Mouse (Mus musculus): ENCODE results near the gene Gpr137. TPM values are rescaled to one million over a fixed set of nuclear protein-coding genes. Genes with fewer than 3 reads are reported as not detected.
A peak's percentile ranks its signal among the peaks of the same experiment; 100 is the strongest.

Gene Gpr137
- polyA plus RNA-seq, 1 experiment from 2014 or later = 29.7 TPM

DNA sequence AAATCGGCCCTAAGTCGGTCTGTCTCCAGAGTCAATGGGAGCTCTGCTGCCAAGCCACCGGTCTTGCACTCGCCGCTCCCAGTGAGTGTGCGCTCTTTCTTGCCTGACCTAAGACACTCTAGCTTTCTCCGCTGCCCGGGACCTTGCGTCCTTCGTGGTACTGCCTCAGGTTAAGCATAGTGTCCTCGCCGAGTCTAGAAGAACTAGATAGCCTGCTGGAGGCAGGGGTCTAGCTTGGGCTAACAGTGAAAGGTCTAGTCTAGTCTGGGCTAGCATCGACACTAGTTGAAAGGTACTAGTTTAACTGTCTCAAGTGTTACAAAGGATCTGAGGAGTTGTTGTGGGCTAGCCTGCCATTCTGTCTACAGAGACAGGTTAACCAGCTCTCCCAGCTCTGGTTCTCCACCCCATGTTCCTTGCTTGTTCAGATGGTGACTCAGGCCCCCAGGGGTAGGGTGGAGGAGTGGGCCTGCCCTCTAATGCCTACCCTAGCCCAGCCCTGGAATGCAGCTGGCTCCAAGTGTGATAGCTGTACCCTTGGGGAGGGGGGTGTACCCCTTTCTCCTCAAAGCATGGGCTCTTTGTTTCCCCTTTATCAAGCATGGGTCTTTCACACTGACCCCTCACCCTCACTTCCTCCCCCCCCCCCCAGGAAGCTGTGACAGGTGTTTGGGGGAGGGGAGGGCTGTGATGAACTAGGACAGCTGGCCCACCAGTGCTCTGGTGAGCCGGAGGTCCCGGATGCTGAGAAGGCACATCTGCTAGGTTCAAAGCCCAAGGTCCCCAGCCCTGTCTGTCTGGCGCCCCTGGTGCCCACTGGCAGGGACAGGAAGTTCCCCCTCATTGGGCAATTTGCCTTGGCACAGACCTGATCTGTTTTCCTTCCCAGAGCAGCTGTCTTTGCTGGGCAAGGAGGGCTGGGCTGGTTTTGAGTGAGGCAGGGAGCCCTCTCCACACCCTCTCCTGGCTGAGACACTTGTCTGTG lies 33.5 kb upstream of the Gpr137 start, which contains the start of gene Plcb3:
Gene Plcb3, minus strand, starts transcription at position 934 of the 985 bp plus-strand sequence.
- Histone ChIP-seq H3K4me3 (ENCODE audit: low read depth, low read length) (peak within 1 kb of the TSS; percentile 77), H3K4me2 (ENCODE audit: low read depth, low read length) (peak within 1 kb of the TSS; percentile 92), H3K27ac (replicated peaks; ENCODE audit: low read depth, low read length) (peak within 1 kb of the TSS; percentile 88), H3K27me3 (replicated peaks; ENCODE audit: control insufficient read depth, insufficient read depth, low read length) (no peaks in the 10 kb centered on the region), H3K9me3 (ENCODE audit: control insufficient read depth, low read length) (no peaks in the 10 kb centered on the region), H3K36me3 (ENCODE audit: control insufficient read depth, insufficient read depth, low read length) (peaks cover 19% of the 10 kb centered on the region), H3K4me1 (ENCODE audit: control insufficient read depth, insufficient read depth, low read length) (peaks cover 24% of the 10 kb centered on the region), H3K9ac (ENCODE audit: low read depth, low read length) (peak within 1 kb of the TSS; percentile 76)
- WGBS = 2% methylated on average over 16 of the region's 16 CpGs
- ATAC-seq (ENCODE audit: low read depth) (peak; percentile 3; the same call in 1 of the 2 replicates), DNase-seq (ENCODE audit: low spot score) (peak; percentile 92)

GRCm38 (mm10) chr19:6974211-6975205 lies 32.2 kb upstream of the Gpr137 start, which contains the start of gene Ppp1r14b:
Ppp1r14b (plus strand) TSS chr19:6974968.
- peaks cover 19% of the 10 kb centered on the region for H3K36me3 ChIP-seq (ENCODE audit: control insufficient read depth, insufficient read depth, low read length)
- H3K4me2 ChIP-seq (ENCODE audit: low read depth, low read length) = peak within 1 kb of the TSS; percentile 92
- H3K27me3 ChIP-seq (replicated peaks; ENCODE audit: control insufficient read depth, insufficient read depth, low read length) = no peaks in the 10 kb centered on the region
- peaks cover 33% of the 10 kb centered on the region for H3K4me1 ChIP-seq (ENCODE audit: control insufficient read depth, insufficient read depth, low read length)
- DNase-seq (ENCODE audit: low spot score) (peak; percentile 96), ATAC-seq (ENCODE audit: low read depth) (peak; percentile 70)
- H3K4me3 ChIP-seq (ENCODE audit: low read depth, low read length) = peak within 1 kb of the TSS; percentile 77
- WGBS = 0% methylated on average over 39 of the region's 84 CpGs
- peak within 1 kb of the TSS; percentile 88 for H3K27ac ChIP-seq (replicated peaks; ENCODE audit: low read depth, low read length)
- H3K9me3 ChIP-seq (ENCODE audit: control insufficient read depth, low read length) = no peaks in the 10 kb centered on the region
- H3K9ac ChIP-seq (ENCODE audit: low read depth, low read length) = peak within 1 kb of the TSS; percentile 76

- H3K27ac ChIP-seq (replicated peaks; ENCODE audit: low read depth, low read length) = peak overlapping the region; percentile 88; the same call in 1 of the 2 replicates
- peak overlapping the region; percentile 77 for H3K4me3 ChIP-seq (ENCODE audit: low read depth, low read length)
- peaks cover 16% of the 10 kb centered on the region for H3K36me3 ChIP-seq (ENCODE audit: control insufficient read depth, insufficient read depth, low read length)
- no peaks in the 10 kb centered on the region for H3K27me3 ChIP-seq (replicated peaks; ENCODE audit: control insufficient read depth, insufficient read depth, low read length)
- DNase-seq (ENCODE audit: low spot score) = no peak
- H3K9me3 ChIP-seq (ENCODE audit: control insufficient read depth, low read length) = no peaks in the 10 kb centered on the region
- no peak for ATAC-seq (ENCODE audit: low read depth)
- peak overlapping the region; percentile 48 for H3K9ac ChIP-seq (ENCODE audit: low read depth, low read length)
- 25% methylated on average over 11 of the region's 12 CpGs for WGBS
- peak overlapping the region; percentile 92 for H3K4me2 ChIP-seq (ENCODE audit: low read depth, low read length)
- peaks cover 28% of the 10 kb centered on the region for H3K4me1 ChIP-seq (ENCODE audit: control insufficient read depth, insufficient read depth, low read length)
Measured at GRCm38 (mm10) chr19:6973581-6974190, 31.4 kb upstream of the Gpr137 start.

GRCm38 (mm10) chr19:6972247-6972917 lies 30.1 kb upstream of the Gpr137 start:
- no peaks in the 10 kb centered on the region for H3K27me3 ChIP-seq (replicated peaks; ENCODE audit: control insufficient read depth, insufficient read depth, low read length)

DNA sequence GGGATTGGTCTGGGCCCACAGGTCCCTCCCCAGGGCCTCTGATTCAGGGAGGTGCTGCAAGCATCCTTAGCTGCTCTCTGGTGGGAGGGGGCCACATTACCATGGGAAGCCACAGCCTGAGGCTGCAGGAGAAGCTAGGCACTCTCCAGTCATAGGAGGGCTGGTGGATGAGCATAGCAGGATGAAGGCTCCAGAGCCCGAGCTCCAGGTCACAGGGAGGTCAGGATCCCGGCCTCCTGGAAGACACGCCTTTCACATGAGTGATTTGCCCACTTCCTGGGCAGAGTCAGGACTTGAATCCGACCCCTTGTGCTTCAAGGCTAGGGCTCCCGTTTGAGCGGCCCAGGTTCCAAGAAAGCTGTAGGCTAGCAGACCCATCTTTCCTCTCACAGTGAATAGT lies 29.4 kb upstream of the Gpr137 start:
- Histone ChIP-seq H3K9ac (ENCODE audit: low read depth, low read length) (0 out of 2 replicates have a peak overlapping the region, but pooled peaks have one; percentile 14), H3K27me3 (replicated peaks; ENCODE audit: control insufficient read depth, insufficient read depth, low read length) (no peaks in the 10 kb centered on the region), H3K27ac (replicated peaks; ENCODE audit: low read depth, low read length) (0 out of 2 replicates have a peak overlapping the region, but pooled peaks have one; percentile 1), H3K4me3 (ENCODE audit: low read depth, low read length) (no peak overlapping the region), H3K9me3 (ENCODE audit: control insufficient read depth, low read length) (no peaks in the 10 kb centered on the region), H3K4me2 (ENCODE audit: low read depth, low read length) (no peak overlapping the region), H3K4me1 (ENCODE audit: control insufficient read depth, insufficient read depth, low read length) (peaks cover 28% of the 10 kb centered on the region), H3K36me3 (ENCODE audit: control insufficient read depth, insufficient read depth, low read length) (no peaks in the 10 kb centered on the region)
- ATAC-seq (ENCODE audit: low read depth) = no peak
- DNase-seq (ENCODE audit: low spot score) = no peak
- WGBS = 33% methylated on average over 6 of the region's 6 CpGs

More at GRCm38 (mm10) chr19:6972247-6972917, 30.1 kb upstream of the Gpr137 start:
- no peak for ATAC-seq (ENCODE audit: low read depth)
- Histone ChIP-seq H3K36me3 (ENCODE audit: control insufficient read depth, insufficient read depth, low read length) (peaks cover 3% of the 10 kb centered on the region), H3K9ac (ENCODE audit: low read depth, low read length) (no peak overlapping the region), H3K27ac (replicated peaks; ENCODE audit: low read depth, low read length) (no peak overlapping the region), H3K4me1 (ENCODE audit: control insufficient read depth, insufficient read depth, low read length) (peaks cover 30% of the 10 kb centered on the region), H3K9me3 (ENCODE audit: control insufficient read depth, low read length) (no peaks in the 10 kb centered on the region), H3K4me3 (ENCODE audit: low read depth, low read length) (no peak overlapping the region), H3K4me2 (ENCODE audit: low read depth, low read length) (no peak overlapping the region)
- WGBS = 74% methylated on average over 13 of the region's 13 CpGs
- DNase-seq (ENCODE audit: low spot score) = no peak

DNA sequence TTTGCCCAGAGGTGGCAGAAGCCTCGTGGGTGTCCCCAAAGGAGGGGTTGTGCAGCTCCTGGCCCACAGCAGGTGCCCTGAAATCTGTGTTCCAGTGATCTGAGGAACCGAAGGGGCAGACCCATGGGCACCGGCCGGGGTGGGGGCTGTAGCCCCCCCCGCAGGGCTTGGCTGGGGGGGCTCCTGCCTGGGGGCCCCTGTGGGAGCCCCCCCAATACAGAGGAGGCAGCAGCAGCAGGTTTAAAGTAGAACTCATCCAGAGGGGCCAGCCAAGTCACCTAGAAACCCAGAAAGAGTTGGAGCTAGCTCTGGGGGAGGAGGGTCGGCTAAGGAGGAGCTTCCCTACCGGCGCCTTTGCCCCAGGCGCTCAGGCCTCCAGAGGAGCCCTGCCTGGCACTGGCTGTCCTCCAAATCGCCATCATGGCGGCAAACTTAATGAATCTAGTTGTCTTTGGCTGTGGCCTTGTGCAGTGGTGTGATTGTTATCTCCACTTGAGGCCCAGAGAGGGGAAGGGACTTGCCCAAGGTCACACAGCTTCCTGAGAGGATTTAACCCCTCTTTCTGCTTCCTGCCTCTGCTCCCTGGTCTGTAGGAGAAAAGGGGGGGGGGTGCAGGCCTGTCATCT lies 28.3 kb upstream of the Gpr137 start:
- WGBS = 31% methylated on average over 8 of the region's 11 CpGs
- ATAC-seq (ENCODE audit: low read depth) (no peak), DNase-seq (ENCODE audit: low spot score) (no peak)
- Histone ChIP-seq H3K4me2 (ENCODE audit: low read depth, low read length) (peak overlapping the region; percentile 55), H3K27ac (replicated peaks; ENCODE audit: low read depth, low read length) (no peak overlapping the region), H3K36me3 (ENCODE audit: control insufficient read depth, insufficient read depth, low read length) (peaks cover 10% of the 10 kb centered on the region), H3K4me3 (ENCODE audit: low read depth, low read length) (no peak overlapping the region), H3K9ac (ENCODE audit: low read depth, low read length) (peak overlapping the region; percentile 73), H3K27me3 (replicated peaks; ENCODE audit: control insufficient read depth, insufficient read depth, low read length) (no peaks in the 10 kb centered on the region), H3K4me1 (ENCODE audit: control insufficient read depth, insufficient read depth, low read length) (peaks cover 25% of the 10 kb centered on the region), H3K9me3 (ENCODE audit: control insufficient read depth, low read length) (no peaks in the 10 kb centered on the region)

DNA sequence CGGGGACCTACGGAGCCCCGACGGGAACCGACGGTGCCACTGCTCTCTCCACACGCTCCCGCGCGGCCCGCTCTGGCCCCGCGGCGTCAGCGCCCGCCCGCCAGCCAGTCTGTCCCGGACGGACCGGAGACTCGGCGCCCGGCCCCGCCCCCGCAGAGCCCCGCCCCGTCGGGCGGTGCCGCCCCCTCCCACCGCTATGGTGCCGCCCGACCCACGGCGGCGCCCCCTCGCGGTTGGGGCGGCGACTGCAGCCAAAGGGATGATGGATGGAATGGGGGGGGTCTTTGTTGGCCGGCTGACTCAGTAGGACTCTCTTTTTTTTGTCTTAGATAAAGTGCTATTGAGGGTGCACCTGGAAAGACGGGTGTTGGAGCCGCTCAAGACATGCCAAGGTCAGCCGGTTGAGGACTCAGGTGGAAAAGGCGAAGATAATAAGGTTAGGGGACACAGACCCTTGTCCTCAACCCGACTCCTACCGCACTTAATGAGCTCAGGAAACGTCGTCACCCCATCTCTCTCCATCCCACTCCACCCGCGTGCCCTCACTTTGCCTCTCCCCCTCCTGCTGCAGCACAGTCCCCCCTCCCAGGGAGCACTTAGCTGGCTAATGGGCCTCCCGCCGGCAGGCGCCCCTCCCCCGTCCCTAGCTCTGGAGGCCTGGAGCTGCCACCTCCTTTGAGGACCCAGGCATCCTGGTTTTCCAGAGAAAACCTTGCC lies 27.5 kb upstream of the Gpr137 start:
- Histone ChIP-seq H3K4me1 (ENCODE audit: control insufficient read depth, insufficient read depth, low read length) (peaks cover 25% of the 10 kb centered on the region), H3K9ac (ENCODE audit: low read depth, low read length) (peak overlapping the region; percentile 73), H3K9me3 (ENCODE audit: control insufficient read depth, low read length) (no peaks in the 10 kb centered on the region), H3K27ac (replicated peaks; ENCODE audit: low read depth, low read length) (no peak overlapping the region), H3K4me2 (ENCODE audit: low read depth, low read length) (peak overlapping the region; percentile 55), H3K36me3 (ENCODE audit: control insufficient read depth, insufficient read depth, low read length) (peaks cover 17% of the 10 kb centered on the region), H3K4me3 (ENCODE audit: low read depth, low read length) (peak overlapping the region; percentile 63), H3K27me3 (replicated peaks; ENCODE audit: control insufficient read depth, insufficient read depth, low read length) (no peaks in the 10 kb centered on the region)
- WGBS = under 1% methylated on average over 42 of the region's 55 CpGs
- DNase-seq (ENCODE audit: low spot score) = peak; percentile 65
- ATAC-seq (ENCODE audit: low read depth) = peak; percentile 54

All from embryonic facial prominence, embryonic 14.5 days (tissue).